Mouse (Mus musculus) lung, embryonic 16.5 days (tissue): ENCODE results near the gene Sdk2. TPM values are rescaled to one million over a fixed set of nuclear protein-coding genes. Genes with fewer than 3 reads are reported as not detected.
A peak's percentile ranks its signal among the peaks of the same experiment; 100 is the strongest.

ENCODE experiments used
- ATAC-seq: fragments of 200-750 bp; cut with Nextera tagmentation; 2 replicates; pipeline ENCODE4 v1.8.0; 2017; ENCODE audit warnings: low read depth, mild to moderate bottlenecking, moderate library complexity
- H3K27ac ChIP-seq: fragments of 300-500 bp; sonication (generic); 2 replicates; pipeline ENCODE4 v1.5.1; 2014; ENCODE audit warnings: mild to moderate bottlenecking, control low read depth, low read length
- H3K27me3 ChIP-seq: fragments of 300-500 bp; sonication (generic); 2 replicates; pipeline ENCODE4 v1.6.1; 2014; ENCODE audit warnings: low read depth, low read length, mixed read lengths; ENCODE audit not compliant: control insufficient read depth, insufficient read depth
- H3K36me3 ChIP-seq: fragments of 300-500 bp; sonication (generic); 2 replicates; pipeline ENCODE4 v1.6.1; 2014; ENCODE audit warnings: low read length; ENCODE audit not compliant: control insufficient read depth, insufficient read depth
- H3K4me1 ChIP-seq: fragments of 300-500 bp; sonication (generic); replicated peaks from 2 replicates; pipeline ENCODE4 v1.6.1; 2014; ENCODE audit warnings: low read length, mixed read lengths; ENCODE audit not compliant: control insufficient read depth, insufficient read depth
- H3K4me2 ChIP-seq: fragments of 300-500 bp; sonication (generic); 2 replicates; pipeline ENCODE4 v1.6.1; 2014; ENCODE audit warnings: low read depth, low read length, control low read depth
- H3K4me3 ChIP-seq: fragments of 300-500 bp; sonication (generic); 2 replicates; pipeline ENCODE4 v1.5.1; 2014; ENCODE audit warnings: mild to moderate bottlenecking, low read length, control low read depth
- H3K9ac ChIP-seq: fragments of 300-500 bp; sonication (generic); 2 replicates; pipeline ENCODE4 v1.6.1; 2014; ENCODE audit warnings: low read length, control low read depth
- H3K9me3 ChIP-seq: fragments of 300-500 bp; sonication (generic); 2 replicates; pipeline ENCODE4 v1.6.1; 2016; ENCODE audit warnings: low read length; ENCODE audit not compliant: control insufficient read depth
- WGBS: fragments of 180-500 bp; shearing (Covaris S2); extraction: QIAGEN DNeasy Blood & Tissue Kit; methylation state at CpG from one replicate; pipeline ENCODE4 v1.1.7; 2014; 5-methylcytosine and 5-hydroxymethylcytosine counted together
- polyA plus RNA-seq: library from polyadenylated mRNA; unstranded; fragments of >200 nt; fragmentation: Nextera tagmentation; extraction: Ambion mirVana; gene quantifications from 2 replicates; pipeline ENCODE4 v1.2.1, GENCODE M21; 2015

Sdk2 gene
- polyA plus RNA-seq, 1 experiment from 2014 or later, result 2.1 TPM

DNA sequence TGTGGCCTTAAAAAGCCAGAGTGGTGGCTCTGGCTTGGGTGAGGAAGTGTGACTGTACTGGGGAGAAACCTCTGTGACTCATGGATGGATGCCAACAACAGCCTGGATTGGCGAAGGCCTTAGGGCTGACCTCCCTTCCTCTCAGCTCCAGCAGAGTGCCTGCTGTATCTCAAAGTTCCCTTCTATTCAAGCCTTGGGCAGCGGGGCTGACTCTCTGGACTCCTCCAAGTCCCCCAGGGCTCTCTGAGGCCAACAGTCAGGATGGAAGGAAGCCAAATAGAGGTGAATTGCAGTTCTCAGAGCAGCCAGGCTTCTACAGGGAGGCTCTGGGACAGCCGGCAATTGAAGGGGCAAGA lies 94.4 kb downstream of the Sdk2 start:
- Histone ChIP-seq H3K9ac (no peak overlapping the region), H3K9me3 (peaks cover 6% of the 10 kb centered on the region; the same call in 1 of the 2 replicates)
- 47% methylated on average over 3 of the region's 3 CpGs for WGBS

DNA sequence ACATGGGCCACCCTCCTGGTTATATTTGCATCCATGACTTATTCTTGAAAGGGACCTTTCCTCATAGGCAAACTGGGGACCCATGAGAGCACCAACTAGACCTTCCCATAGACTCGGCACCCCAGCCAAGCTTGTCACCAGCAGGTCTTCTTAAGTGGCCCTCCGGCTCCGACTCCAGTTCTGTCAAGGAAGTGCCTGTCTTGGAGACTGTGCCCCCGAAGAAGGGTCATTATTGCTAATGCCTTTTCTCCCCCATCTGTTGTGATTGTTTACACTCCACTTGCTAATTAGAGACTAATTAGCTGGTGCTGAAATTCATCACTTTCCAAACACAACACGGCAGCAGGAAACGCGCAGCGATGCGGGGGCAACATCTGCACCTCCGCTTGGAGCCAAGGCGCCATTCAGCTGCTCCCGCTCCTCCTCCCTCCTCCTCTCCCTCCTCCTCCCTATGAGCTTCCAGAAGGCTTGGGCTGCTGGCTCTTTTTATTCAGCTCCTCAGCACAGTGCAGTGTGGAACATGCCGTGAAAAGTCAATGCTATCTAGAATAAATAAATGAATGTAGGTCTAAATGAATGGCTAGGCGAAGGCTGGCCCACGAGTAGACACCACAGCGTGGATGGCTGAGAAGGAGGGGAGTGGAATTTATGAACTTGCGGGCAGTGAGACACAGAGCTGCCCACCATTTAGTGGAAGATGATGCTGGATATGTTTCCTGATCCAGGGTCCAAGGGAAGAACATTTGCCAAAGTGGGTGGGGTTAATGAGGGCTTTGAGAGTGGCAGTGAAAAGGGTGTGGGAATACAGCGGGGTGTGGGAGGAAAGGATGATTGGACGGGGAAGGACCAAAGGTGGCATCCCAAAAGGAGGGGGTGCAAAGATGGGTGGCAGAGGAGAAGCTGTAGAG lies 95.0 kb downstream of the Sdk2 start:
- no peak; the same call in 1 of the 2 replicates for ATAC-seq
- Histone ChIP-seq H3K27me3 (no peaks in the 10 kb centered on the region), H3K9ac (no peak overlapping the region), H3K27ac (no peak overlapping the region), H3K9me3 (peaks cover 11% of the 10 kb centered on the region), H3K4me2 (no peak overlapping the region), H3K4me3 (no peak overlapping the region), H3K36me3 (no peaks in the 10 kb centered on the region), H3K4me1 (peaks cover 14% of the 10 kb centered on the region)
- 76% methylated on average over 19 of the region's 19 CpGs for WGBS

More for the DNA sequence above, 94.4 kb downstream of the Sdk2 start:
- Histone ChIP-seq H3K27ac (no peak overlapping the region), H3K4me3 (no peak overlapping the region), H3K27me3 (no peaks in the 10 kb centered on the region), H3K36me3 (no peaks in the 10 kb centered on the region), H3K4me2 (no peak overlapping the region), H3K4me1 (peaks cover 18% of the 10 kb centered on the region)
- peak; percentile 74 for ATAC-seq

- Histone ChIP-seq H3K27me3 (no peaks in the 10 kb centered on the region), H3K9ac (no peak overlapping the region), H3K36me3 (no peaks in the 10 kb centered on the region), H3K9me3 (peaks cover 26% of the 10 kb centered on the region), H3K4me1 (peaks cover 8% of the 10 kb centered on the region), H3K4me2 (no peak overlapping the region), H3K27ac (no peak overlapping the region), H3K4me3 (no peak overlapping the region)
- no peak for ATAC-seq
- 81% methylated on average over 2 of the region's 2 CpGs for WGBS
Measured at GRCm38 (mm10) chr11:113970026-113970425, 96.8 kb downstream of the Sdk2 start.

GRCm38 (mm10) chr11:113965214-113965613 lies 101.6 kb downstream of the Sdk2 start:
- peaks cover 26% of the 10 kb centered on the region for H3K9me3 ChIP-seq
- 82% methylated on average over 1 of the region's 1 CpGs for WGBS
- no peak for ATAC-seq
- H3K27ac ChIP-seq, result no peak overlapping the region
- no peak overlapping the region for H3K4me2 ChIP-seq
- H3K27me3 ChIP-seq, result no peaks in the 10 kb centered on the region
- no peak overlapping the region for H3K9ac ChIP-seq
- no peak overlapping the region for H3K4me3 ChIP-seq
- no peaks in the 10 kb centered on the region for H3K36me3 ChIP-seq
- H3K4me1 ChIP-seq, result no peaks in the 10 kb centered on the region

GRCm38 (mm10) chr11:113962751-113963150 lies 104.1 kb downstream of the Sdk2 start:
- Histone ChIP-seq H3K4me1 (no peaks in the 10 kb centered on the region), H3K9me3 (peaks cover 22% of the 10 kb centered on the region), H3K27me3 (no peaks in the 10 kb centered on the region)

DNA sequence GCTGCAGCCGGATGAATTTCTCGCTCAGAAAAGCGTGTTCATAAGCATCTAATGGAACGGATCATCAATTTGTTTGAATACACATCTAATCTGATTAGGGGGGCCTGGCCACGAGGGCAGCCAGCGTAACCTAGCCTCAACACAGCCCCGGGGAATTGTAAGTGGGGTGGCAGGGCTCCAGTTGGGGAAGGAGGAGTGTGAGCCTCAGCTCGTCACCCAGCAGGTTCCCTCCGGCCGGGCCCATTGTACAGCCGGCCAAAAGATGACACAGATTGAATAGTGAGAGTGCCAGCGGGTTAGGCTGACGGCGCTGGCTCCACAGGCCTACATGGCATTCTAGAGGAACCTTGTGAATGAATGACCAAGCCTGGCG lies 115.2 kb downstream of the Sdk2 start:
- Histone ChIP-seq H3K4me2 (no peak overlapping the region), H3K4me1 (no peaks in the 10 kb centered on the region), H3K9me3 (no peaks in the 10 kb centered on the region), H3K27me3 (no peaks in the 10 kb centered on the region), H3K27ac (no peak overlapping the region), H3K9ac (no peak overlapping the region), H3K36me3 (no peaks in the 10 kb centered on the region), H3K4me3 (no peak overlapping the region)
- no peak for ATAC-seq
- WGBS, result 80% methylated on average over 15 of the region's 15 CpGs

More at GRCm38 (mm10) chr11:113962751-113963150, 104.1 kb downstream of the Sdk2 start:
- Histone ChIP-seq H3K9ac (no peak overlapping the region), H3K4me2 (no peak overlapping the region), H3K27ac (no peak overlapping the region), H3K4me3 (no peak overlapping the region), H3K36me3 (no peaks in the 10 kb centered on the region)
- ATAC-seq, result no peak
- 96% methylated on average over 3 of the region's 3 CpGs for WGBS

DNA sequence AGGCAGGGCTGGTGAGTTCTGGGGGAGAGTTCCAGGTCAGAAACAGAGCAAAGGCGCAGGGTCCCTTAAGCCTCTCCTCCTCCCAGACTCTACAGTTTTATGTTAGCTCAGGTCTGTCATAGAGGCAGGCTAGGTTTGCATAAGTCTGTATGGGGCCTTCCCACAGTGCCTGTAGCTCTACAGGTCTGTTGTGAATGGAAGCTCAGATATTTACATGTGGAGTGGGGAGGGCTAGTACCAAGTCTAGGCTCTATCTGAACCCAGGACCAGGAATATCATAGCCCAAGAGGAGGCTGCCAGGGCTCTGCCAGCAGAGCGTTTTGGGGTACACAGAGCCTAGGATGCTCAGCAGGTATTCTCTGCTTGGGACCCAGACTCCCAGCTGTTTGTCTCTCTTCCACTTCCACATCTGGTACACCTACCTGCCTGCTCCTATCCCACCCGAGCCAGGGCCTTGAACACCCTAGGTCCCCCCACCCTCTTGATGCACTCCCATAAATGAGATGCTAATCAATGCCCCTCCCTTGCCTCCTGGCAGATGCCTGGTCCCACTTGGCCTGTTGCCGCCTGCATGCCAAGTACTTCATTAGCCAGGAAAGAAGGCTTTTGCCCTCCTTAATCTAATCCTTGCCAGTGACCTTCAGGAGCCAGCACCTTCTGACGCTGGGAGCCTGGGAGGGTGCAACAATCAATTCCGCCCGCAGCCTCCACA lies 115.8 kb downstream of the Sdk2 start:
- H3K4me2 ChIP-seq, result no peak overlapping the region
- no peaks in the 10 kb centered on the region for H3K36me3 ChIP-seq
- 75% methylated on average over 7 of the region's 7 CpGs for WGBS
- no peaks in the 10 kb centered on the region for H3K27me3 ChIP-seq
- no peak for ATAC-seq
- no peak overlapping the region for H3K4me3 ChIP-seq
- H3K4me1 ChIP-seq, result no peaks in the 10 kb centered on the region
- no peak overlapping the region for H3K27ac ChIP-seq
- no peaks in the 10 kb centered on the region for H3K9me3 ChIP-seq
- no peak overlapping the region for H3K9ac ChIP-seq

DNA sequence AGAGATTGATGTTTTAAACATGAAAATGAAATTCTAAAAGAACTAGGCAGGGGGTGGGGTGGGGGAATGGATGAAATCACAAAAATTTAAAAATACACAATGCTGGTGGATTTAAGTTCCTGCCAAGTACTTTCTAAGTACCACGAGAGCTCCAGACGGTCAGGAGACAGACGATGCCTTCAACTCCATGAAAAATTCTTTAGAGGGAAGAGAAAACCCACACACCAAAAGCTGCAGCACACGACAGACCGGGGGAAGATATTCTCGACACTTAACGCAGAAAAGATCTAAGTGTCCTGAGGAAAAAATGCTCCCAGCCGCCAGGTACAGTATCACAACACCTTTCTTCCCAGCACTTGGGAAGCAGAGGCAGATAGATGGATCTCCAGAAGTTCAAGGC lies 118.2 kb downstream of the Sdk2 start:
- WGBS, result 56% methylated on average over 8 of the region's 8 CpGs
- Histone ChIP-seq H3K4me1 (no peaks in the 10 kb centered on the region), H3K27ac (no peak overlapping the region), H3K9me3 (no peaks in the 10 kb centered on the region), H3K36me3 (no peaks in the 10 kb centered on the region), H3K4me3 (no peak overlapping the region), H3K27me3 (no peaks in the 10 kb centered on the region), H3K9ac (no peak overlapping the region), H3K4me2 (no peak overlapping the region)
- ATAC-seq, result no peak

GRCm38 (mm10) chr11:113942101-113942735 lies 124.6 kb downstream of the Sdk2 start:
- Histone ChIP-seq H3K36me3 (no peaks in the 10 kb centered on the region), H3K9ac (no peak overlapping the region)
- 50% methylated on average over 9 of the region's 9 CpGs for WGBS

More at GRCm38 (mm10) chr11:113942101-113942735, 124.6 kb downstream of the Sdk2 start:
- H3K9me3 ChIP-seq, result no peaks in the 10 kb centered on the region
- no peak overlapping the region for H3K27ac ChIP-seq
- H3K4me1 ChIP-seq, result no peaks in the 10 kb centered on the region
- no peak for ATAC-seq
- H3K27me3 ChIP-seq, result no peaks in the 10 kb centered on the region
- no peak overlapping the region for H3K4me2 ChIP-seq
- no peak overlapping the region for H3K4me3 ChIP-seq
